Mouse (Mus musculus) lung, embryonic 14.5 days (tissue): ENCODE data around the gene Krt20. TPM values are rescaled to one million over a fixed set of nuclear protein-coding genes. Genes with fewer than 3 reads are reported as not detected.

ENCODE experiments used
- ATAC-seq: fragments of 200-750 bp; cut with Nextera tagmentation; 2 replicates; pipeline ENCODE4 v1.8.0; 2017; ENCODE audit warnings: mild to moderate bottlenecking, moderate TSS enrichment, moderate library complexity; ENCODE audit not compliant: insufficient read depth
- DNase-seq: peaks from one replicate; pipeline ENCODE4 v3.0.0-alpha.2; 2015
- H3K27ac ChIP-seq: fragments of 300-500 bp; sonication (generic); 2 replicates; pipeline ENCODE4 v1.5.1; 2014; ENCODE audit warnings: low read depth, mild to moderate bottlenecking, moderate library complexity
- H3K27me3 ChIP-seq: fragments of 300-500 bp; sonication (generic); 2 replicates; pipeline ENCODE4 v1.6.1; 2014; ENCODE audit warnings: low read length, control low read depth; ENCODE audit not compliant: insufficient read depth
- H3K36me3 ChIP-seq: fragments of 300-500 bp; sonication (generic); 2 replicates; pipeline ENCODE4 v1.6.1; 2014; ENCODE audit warnings: control low read depth; ENCODE audit not compliant: insufficient read depth
- H3K4me1 ChIP-seq: fragments of 300-500 bp; sonication (generic); 2 replicates; pipeline ENCODE4 v1.6.1; 2014; ENCODE audit warnings: antibody characterized with exemption, control low read depth; ENCODE audit not compliant: insufficient read depth
- H3K4me2 ChIP-seq: fragments of 300-500 bp; sonication (generic); 2 replicates; pipeline ENCODE4 v1.6.1; 2014; ENCODE audit warnings: mild to moderate bottlenecking
- H3K4me3 ChIP-seq: fragments of 300-500 bp; sonication (generic); 2 replicates; pipeline ENCODE4 v1.5.1; 2014; ENCODE audit warnings: low read depth, low read length
- H3K9ac ChIP-seq: fragments of 300-500 bp; sonication (generic); 2 replicates; pipeline ENCODE4 v1.6.1; 2014
- H3K9me3 ChIP-seq: fragments of 300-500 bp; sonication (generic); 2 replicates; pipeline ENCODE4 v1.6.1; 2016; ENCODE audit warnings: low read depth, low read length, control low read depth
- CTCF ChIP-seq: IDR thresholded peaks from 2 replicates; pipeline ENCODE4 v1.5.1; 2016; ENCODE audit warnings: antibody characterized with exemption, low read depth
- WGBS: fragments of 180-500 bp; shearing (Covaris S2); extraction: QIAGEN DNeasy Blood & Tissue Kit; methylation state at CpG from one replicate; pipeline ENCODE4 v1.1.7; 2014; 5-methylcytosine and 5-hydroxymethylcytosine counted together
- polyA plus RNA-seq: library from polyadenylated mRNA; unstranded; fragments of >200 nt; fragmentation: Nextera tagmentation; extraction: Ambion mirVana; gene quantifications from 2 replicates; pipeline ENCODE4 v1.2.1, GENCODE M21; 2014

Gene Krt20
- polyA plus RNA-seq, 1 experiment from 2014 or later, result 0.42 TPM

- Histone ChIP-seq H3K27me3 (no peaks in the 10 kb centered on the region; the same call in 1 of the 2 replicates), H3K36me3 (no peaks in the 10 kb centered on the region), H3K4me2 (no peak overlapping the region), H3K4me3 (no peak overlapping the region), H3K4me1 (no peaks in the 10 kb centered on the region), H3K9me3 (no peaks in the 10 kb centered on the region), H3K27ac (no peak overlapping the region), H3K9ac (no peak overlapping the region)
- DNase-seq, result peak; percentile 81
- 12% methylated on average over 5 of the region's 5 CpGs for WGBS
- no peak for ATAC-seq
- peak; percentile 84 for TF ChIP-seq CTCF
Observed at GRCm38 (mm10) chr11:99379568-99379967, 58.4 kb downstream of the Krt20 start.

Other genes starting within 250 kb of the Krt20 start
- gene Smarce1, start 207.1 kb downstream of the Krt20 start, polyA plus RNA-seq, result 170 and 189 TPM in 2 replicates
- 0.05 and 0.14 TPM in 2 replicates for gene Krt222, start 194.1 kb downstream of the Krt20 start, polyA plus RNA-seq
- gene Krt24, start 152.9 kb downstream of the Krt20 start, polyA plus RNA-seq, result not detected in 2 replicates
- gene Krt25, start 115.2 kb downstream of the Krt20 start, polyA plus RNA-seq, result not detected in 2 replicates
- not detected in 2 replicates for gene Krt26, start 100.2 kb downstream of the Krt20 start, polyA plus RNA-seq
- not detected in 2 replicates for gene Krt27, start 87.0 kb downstream of the Krt20 start, polyA plus RNA-seq
- 0.29 TPM in 1 of 2 replicates, not detected in the other for gene Krt28, start 63.2 kb downstream of the Krt20 start, polyA plus RNA-seq
- 24.5 and 24.6 TPM in 2 replicates for gene Krt10, start 48.8 kb downstream of the Krt20 start, polyA plus RNA-seq
- gene Krt12, start 15.9 kb downstream of the Krt20 start, polyA plus RNA-seq, result not detected in 2 replicates
- 4.0 and 4.4 TPM in 2 replicates for gene Krt23, start 55.0 kb upstream of the Krt20 start, polyA plus RNA-seq
- not detected in 2 replicates for gene Krt39, start 83.2 kb upstream of the Krt20 start, polyA plus RNA-seq
- gene Krt40, start 105.0 kb upstream of the Krt20 start, polyA plus RNA-seq, result 0.17 TPM in 1 of 2 replicates, not detected in the other
- not detected in 2 replicates for gene Krtap3-3, start 112.7 kb upstream of the Krt20 start, polyA plus RNA-seq
- gene Krtap3-2, start 118.7 kb upstream of the Krt20 start, polyA plus RNA-seq, result not detected in 2 replicates
- not detected in 2 replicates for gene Gm11939, start 121.3 kb upstream of the Krt20 start, polyA plus RNA-seq
- gene Krtap3-1, start 128.5 kb upstream of the Krt20 start, polyA plus RNA-seq, result not detected in 2 replicates
- not detected in 2 replicates for gene Krtap1-5, start 142.9 kb upstream of the Krt20 start, polyA plus RNA-seq
- gene Krtap1-4, start 145.5 kb upstream of the Krt20 start, polyA plus RNA-seq, result not detected in 2 replicates
- gene Krtap1-3, start 153.2 kb upstream of the Krt20 start, polyA plus RNA-seq, result not detected in 2 replicates
- not detected in 2 replicates for gene Krtap9-3, start 160.0 kb upstream of the Krt20 start, polyA plus RNA-seq
- gene Gm11938, start 165.2 kb upstream of the Krt20 start, polyA plus RNA-seq, result not detected in 2 replicates
- not detected in 2 replicates for gene Gm11937, start 172.0 kb upstream of the Krt20 start, polyA plus RNA-seq
- not detected in 2 replicates for gene Krtap2-4, start 176.7 kb upstream of the Krt20 start, polyA plus RNA-seq
- gene Gm11562, start 182.3 kb upstream of the Krt20 start, polyA plus RNA-seq, result not detected in 2 replicates
- not detected in 2 replicates for gene Krtap4-1, start 190.1 kb upstream of the Krt20 start, polyA plus RNA-seq
- gene Krtap4-2, start 196.9 kb upstream of the Krt20 start, polyA plus RNA-seq, result not detected in 2 replicates
- gene Krtap4-7, start 205.9 kb upstream of the Krt20 start, polyA plus RNA-seq, result not detected in 2 replicates
- not detected in 2 replicates for gene Gm11555, start 212.1 kb upstream of the Krt20 start, polyA plus RNA-seq
- not detected in 2 replicates for gene Gm11563, start 220.8 kb upstream of the Krt20 start, polyA plus RNA-seq
- not detected in 2 replicates for gene Krtap4-6, start 227.8 kb upstream of the Krt20 start, polyA plus RNA-seq